Mouse (Mus musculus): ENCODE results near the gene Ttll2.
"Not testable (repeated sequence)": the region's sequence is repeated elsewhere in the genome, so short reads cannot be mapped to it uniquely, and the experiment has no call there.

The Ttll2 gene

DNA sequence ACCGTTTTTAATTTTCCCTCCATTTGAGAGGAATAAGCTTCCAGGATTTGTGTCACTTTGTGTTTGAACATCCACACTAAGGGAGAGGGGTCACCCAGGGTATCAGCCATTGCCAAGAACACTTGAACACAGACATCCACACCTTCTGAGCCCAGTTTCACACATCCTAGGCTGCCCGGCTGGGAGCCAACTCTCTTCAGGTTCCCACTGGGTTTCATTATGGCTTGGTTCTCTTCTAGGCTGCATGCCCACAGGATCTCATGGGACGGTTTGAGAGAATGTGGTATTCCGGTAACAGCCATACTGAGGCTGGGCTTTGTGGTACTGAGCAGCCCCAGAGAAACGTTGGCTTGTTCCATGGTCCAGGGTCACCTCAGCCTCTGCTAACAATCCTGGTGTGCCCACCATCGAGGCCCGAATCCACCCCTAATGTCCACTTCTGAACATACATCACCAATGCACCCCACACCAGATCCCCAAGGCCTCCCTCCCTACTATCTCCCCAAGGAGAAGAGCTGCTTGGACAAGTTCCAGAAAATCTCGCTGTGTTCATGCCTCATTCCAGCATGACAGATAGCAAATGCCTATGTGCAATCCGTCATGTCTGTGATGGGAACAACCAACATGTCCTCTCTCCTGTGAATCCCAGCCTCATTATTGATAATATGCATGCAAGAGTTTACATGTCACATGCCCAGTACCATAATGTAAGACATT, 8.4 kb upstream of the Ttll2 start:
- DNase-seq = peak; percentile 93

DNA sequence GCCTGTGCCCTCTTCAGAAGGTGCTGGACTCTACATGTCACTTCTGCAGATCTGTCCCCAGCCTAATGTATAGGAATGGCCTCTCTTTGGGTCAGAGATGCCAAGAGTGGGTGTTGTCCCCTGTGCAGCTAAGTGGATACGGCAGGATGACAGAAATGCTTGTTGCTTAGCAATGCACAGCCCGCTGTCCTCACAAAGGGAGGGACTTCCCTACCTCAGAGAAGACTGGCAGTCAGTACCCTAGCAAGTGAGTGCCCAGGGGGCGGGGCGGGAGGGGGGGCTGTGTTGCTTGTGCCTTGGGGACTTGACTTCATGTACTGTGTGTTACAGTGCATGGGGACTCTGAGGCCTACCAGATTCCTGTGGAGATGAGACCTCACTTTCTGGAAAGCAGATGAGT, 7.3 kb upstream of the Ttll2 start:
- not testable (repeated sequence) for DNase-seq

DNA sequence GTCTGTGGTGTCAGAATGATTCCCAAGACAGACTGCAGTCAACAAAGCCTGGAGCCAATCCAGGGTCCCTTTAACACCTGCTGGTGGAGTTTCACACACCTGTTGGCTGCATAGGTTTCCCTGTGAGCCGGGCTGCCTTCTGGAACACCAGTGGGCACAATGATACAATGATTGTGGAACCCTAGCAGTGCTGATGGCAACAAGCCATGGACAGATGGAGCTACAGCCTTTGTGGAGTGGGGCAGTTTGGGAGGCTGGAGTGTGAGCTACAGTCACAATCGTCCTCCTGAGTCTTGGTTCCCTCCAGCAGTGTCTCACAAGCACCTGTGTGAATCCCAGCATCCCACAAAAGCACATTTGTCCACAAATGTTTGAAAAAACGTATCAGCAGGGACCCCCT, 3.7 kb downstream of the Ttll2 start:
- not testable (repeated sequence) for DNase-seq

DNA sequence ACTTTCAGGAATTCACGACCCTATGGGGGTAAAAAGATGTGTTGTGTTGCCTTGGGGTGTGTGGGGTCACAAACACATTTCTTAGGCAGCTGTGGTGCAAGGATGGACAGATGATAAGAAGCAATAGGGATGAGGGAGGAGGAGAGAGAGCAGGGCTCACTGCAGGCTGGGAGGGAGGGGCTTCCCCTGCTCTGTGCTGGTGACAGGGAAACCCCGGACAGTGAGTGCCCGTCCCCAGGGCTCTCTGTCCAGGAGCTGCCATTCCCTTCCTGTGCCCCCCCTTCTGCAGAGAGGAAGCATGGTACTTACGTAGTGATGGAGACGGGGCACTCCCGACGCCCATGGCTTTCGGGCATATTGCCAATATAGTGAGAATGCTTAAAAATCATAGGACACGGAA, 15.1 kb downstream of the Ttll2 start:
- not testable (repeated sequence) for DNase-seq

GRCm38 (mm10) chr17:7332745-7333144, 19.8 kb downstream of the Ttll2 start:
- not testable (repeated sequence) for DNase-seq

DNA sequence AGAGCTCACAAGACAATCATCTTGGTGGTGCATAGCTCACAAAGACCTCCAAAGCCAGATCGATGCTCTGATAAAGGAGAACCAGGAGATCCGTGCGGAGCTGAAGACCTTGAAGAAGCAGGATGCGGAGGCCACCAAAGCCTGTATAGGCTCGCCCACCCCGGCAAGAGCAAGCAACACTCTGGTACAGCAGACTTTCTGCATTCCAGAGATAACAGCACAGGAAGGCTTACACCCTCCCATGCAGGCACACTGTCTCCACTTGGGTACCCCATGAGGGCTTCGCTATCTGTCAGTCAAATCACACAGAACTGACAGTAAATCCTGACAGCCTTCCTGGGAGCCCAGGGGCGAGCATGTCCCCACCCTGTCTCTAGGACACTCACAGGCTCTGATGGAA, 26.1 kb downstream of the Ttll2 start:
- DNase-seq = not testable (repeated sequence)

DNA sequence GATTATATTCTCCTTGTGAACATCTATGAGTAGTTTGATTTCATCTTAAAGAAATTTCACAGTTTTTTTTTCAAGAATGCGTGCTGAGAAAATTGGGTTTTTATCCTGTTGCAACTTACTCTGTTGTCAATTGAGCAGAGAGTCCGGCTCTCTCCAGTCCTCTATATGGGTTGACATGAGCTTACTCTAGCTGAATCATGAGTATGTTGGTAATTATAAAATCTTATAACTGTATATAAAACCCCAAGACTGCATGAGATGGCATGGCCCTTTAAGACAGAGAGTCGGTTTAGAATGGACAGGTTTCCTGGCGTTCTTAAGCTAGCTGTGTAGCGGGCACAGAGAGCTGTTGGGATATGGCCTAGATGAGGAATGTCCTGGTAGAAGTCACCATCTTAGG, 28.1 kb downstream of the Ttll2 start, which contains the start of gene Tcp10a:
TSS of gene Tcp10a (plus strand) at position 301 of the 400 bp plus-strand sequence.
- DNase-seq = not testable (repeated sequence)

DNA sequence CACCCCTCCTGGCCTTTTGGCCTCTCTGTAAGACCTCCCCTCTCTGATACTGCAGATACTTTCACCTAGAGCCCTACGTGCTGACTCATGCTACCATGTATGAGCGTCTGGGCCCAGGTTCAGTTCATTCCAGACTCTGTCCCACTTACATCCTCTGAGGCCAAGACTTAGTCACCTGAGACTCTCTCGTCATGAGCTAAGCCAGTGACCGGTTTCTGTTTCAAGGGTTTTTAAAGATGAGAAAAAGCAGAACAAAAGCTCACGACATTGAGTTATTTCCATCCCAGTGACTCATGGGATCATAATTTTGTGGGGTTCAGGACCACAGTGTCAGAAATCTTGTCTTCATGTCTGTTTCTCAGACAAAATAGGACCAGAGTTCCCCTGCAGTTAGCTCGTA, 32.7 kb downstream of the Ttll2 start:
- not testable (repeated sequence) for DNase-seq

GRCm38 (mm10) chr17:7315693-7316382, 36.7 kb downstream of the Ttll2 start:
- DNase-seq = peak; percentile 95

DNA sequence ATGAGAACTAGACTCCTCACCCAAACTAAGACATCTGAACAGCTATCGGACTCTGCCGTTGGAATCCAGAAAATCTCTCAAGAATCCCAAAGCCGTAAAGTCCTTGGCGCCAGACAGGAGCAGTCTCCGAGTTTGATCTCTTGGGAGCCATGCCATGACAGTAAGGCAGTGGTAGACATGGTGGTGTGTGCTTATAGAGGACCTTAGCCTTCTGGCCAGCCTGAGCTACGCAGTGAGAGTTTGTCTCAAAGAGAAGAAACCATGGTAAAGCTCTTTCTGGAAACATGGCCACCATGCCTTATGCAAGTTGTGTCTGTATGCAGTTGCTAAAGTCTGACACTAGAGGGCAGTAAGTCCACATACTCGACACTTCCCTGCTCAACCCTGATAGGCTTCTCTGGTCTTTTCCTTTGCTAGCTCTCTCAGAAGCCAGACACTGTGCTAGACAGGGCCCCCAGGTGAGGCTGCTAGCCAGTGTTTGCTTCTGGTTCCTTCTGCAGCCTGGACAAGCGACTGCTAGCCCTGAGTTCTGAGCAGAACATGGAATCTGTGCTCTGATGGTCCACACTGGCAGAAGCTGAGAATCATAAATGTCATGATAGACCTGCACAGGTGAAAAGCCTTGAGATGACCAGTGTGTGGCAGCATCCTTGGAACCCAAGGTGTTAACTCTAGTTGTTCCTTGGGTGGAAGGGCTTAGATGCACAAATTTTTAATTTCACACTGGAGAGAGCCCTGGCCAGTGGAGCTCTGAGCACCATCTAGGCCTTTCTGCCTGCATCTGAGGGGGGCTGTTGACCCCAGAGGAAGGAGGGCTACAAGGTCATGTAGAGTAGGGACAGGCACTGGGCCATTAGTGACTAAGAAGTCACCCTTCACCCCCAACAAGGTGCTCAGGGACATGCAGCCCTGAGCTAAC, 46.0 kb downstream of the Ttll2 start:
- DNase-seq = peak; percentile 94
